Mouse (Mus musculus) lung, postnatal 0 days (tissue): ENCODE data around the gene Sept3. TPM values are rescaled to one million over a fixed set of nuclear protein-coding genes. Genes with fewer than 3 reads are reported as not detected.

Source experiments
- ATAC-seq: fragments of 200-750 bp; cut with Nextera tagmentation; 2 replicates; pipeline ENCODE4 v1.8.0; 2017; ENCODE audit warnings: moderate library complexity
- DNase-seq: peaks from one replicate; pipeline ENCODE4 v3.0.0-alpha.2; 2016; ENCODE audit warnings: low spot score
- H3K27ac ChIP-seq: fragments of 300-500 bp; sonication (generic); 2 replicates; pipeline ENCODE4 v1.5.1; 2014; ENCODE audit warnings: antibody characterized with exemption, mild to moderate bottlenecking, low read length, mixed read lengths
- H3K27me3 ChIP-seq: fragments of 300-500 bp; sonication (generic); replicated peaks from 2 replicates; pipeline ENCODE4 v1.6.1; 2014; ENCODE audit warnings: low read length, mixed read lengths; ENCODE audit not compliant: insufficient read depth
- H3K36me3 ChIP-seq: fragments of 300-500 bp; sonication (generic); 2 replicates; pipeline ENCODE4 v1.6.1; 2014; ENCODE audit warnings: low read length, mixed read lengths; ENCODE audit not compliant: insufficient read depth
- H3K4me1 ChIP-seq: fragments of 300-500 bp; sonication (generic); 2 replicates; pipeline ENCODE4 v1.6.1; 2014; ENCODE audit warnings: antibody characterized with exemption, low read depth, low read length, mixed read lengths; ENCODE audit not compliant: insufficient read depth
- H3K4me2 ChIP-seq: fragments of 300-500 bp; sonication (generic); replicated peaks from 2 replicates; pipeline ENCODE4 v1.6.1; 2014; ENCODE audit warnings: low read depth, mild to moderate bottlenecking, low read length, moderate library complexity, mixed read lengths
- H3K4me3 ChIP-seq: fragments of 300-500 bp; sonication (generic); 2 replicates; pipeline ENCODE4 v1.5.1; 2014; ENCODE audit warnings: low read depth, low read length
- H3K9ac ChIP-seq: fragments of 300-500 bp; sonication (generic); replicated peaks from 2 replicates; pipeline ENCODE4 v1.6.1; 2014; ENCODE audit warnings: low read depth, mild to moderate bottlenecking
- H3K9me3 ChIP-seq: fragments of 300-500 bp; sonication (generic); 2 replicates; pipeline ENCODE4 v1.6.1; 2016; ENCODE audit warnings: low read length, mixed read lengths
- CTCF ChIP-seq: IDR thresholded peaks from 2 replicates; pipeline ENCODE4 v1.5.1; 2016; ENCODE audit warnings: antibody characterized with exemption, mild to moderate bottlenecking
- EP300 ChIP-seq: IDR thresholded peaks from 2 replicates; pipeline ENCODE4 v1.6.1; 2016; ENCODE audit warnings: antibody characterized with exemption, mild to moderate bottlenecking, control low read depth
- WGBS: fragments of 180-500 bp; shearing (Covaris S2); extraction: QIAGEN DNeasy Blood & Tissue Kit; methylation state at CpG from one replicate; pipeline ENCODE4 v1.1.7; 2014; 5-methylcytosine and 5-hydroxymethylcytosine counted together
- polyA plus RNA-seq: library from polyadenylated mRNA; unstranded; fragments of >200 nt; fragmentation: Nextera tagmentation; extraction: Ambion mirVana; gene quantifications from 2 replicates; pipeline ENCODE4 v1.2.1, GENCODE M21; 2015

The Sept3 gene
- 0.11 and 0.26 TPM in 2 replicates for polyA plus RNA-seq

- H3K9me3 ChIP-seq = no peaks in the 10 kb centered on the region
- no peak for TF ChIP-seq EP300
- no peak for TF ChIP-seq CTCF
- H3K36me3 ChIP-seq = no peaks in the 10 kb centered on the region
- peaks cover 30% of the 10 kb centered on the region for H3K27me3 ChIP-seq
- ATAC-seq (no peak), DNase-seq (no peak)
- WGBS = 22% methylated on average over 6 of the region's 6 CpGs
- H3K9ac ChIP-seq = no peak within 1 kb of the TSS
- peak within 1 kb of the TSS; percentile 44 for H3K4me3 ChIP-seq
- peak within 1 kb of the TSS; percentile 81 for H3K4me2 ChIP-seq
- H3K4me1 ChIP-seq = 0 out of 2 replicates have a peak, but pooled peaks cover 4% of the 10 kb centered on the region
- H3K27ac ChIP-seq = no peak within 1 kb of the TSS
Measured at GRCm38 (mm10) chr15:82274593-82274926, at the start of gene Sept3. TSS of gene Sept3 (plus strand) at chr15:82274893.

- 0 out of 2 replicates have a peak, but pooled peaks cover 10% of the 10 kb centered on the region for H3K27me3 ChIP-seq
- no peak for ATAC-seq
- H3K4me1 ChIP-seq = no peaks in the 10 kb centered on the region
- H3K4me3 ChIP-seq = no peak overlapping the region
- H3K36me3 ChIP-seq = no peaks in the 10 kb centered on the region
- H3K9me3 ChIP-seq = no peaks in the 10 kb centered on the region
- no peak overlapping the region for H3K4me2 ChIP-seq
- 85% methylated on average over 5 of the region's 5 CpGs for WGBS
- TF ChIP-seq EP300 = no peak
- TF ChIP-seq CTCF = no peak
- H3K9ac ChIP-seq = no peak overlapping the region
- H3K27ac ChIP-seq = no peak overlapping the region
- DNase-seq = no peak
Measured at GRCm38 (mm10) chr15:82225769-82226168, 48.9 kb upstream of the Sept3 start.

GRCm38 (mm10) chr15:82229542-82230045, 45.1 kb upstream of the Sept3 start:
- Histone ChIP-seq H3K4me1 (no peaks in the 10 kb centered on the region), H3K4me3 (no peak overlapping the region), H3K36me3 (no peaks in the 10 kb centered on the region), H3K27ac (no peak overlapping the region), H3K9ac (no peak overlapping the region), H3K27me3 (0 out of 2 replicates have a peak, but pooled peaks cover 4% of the 10 kb centered on the region), H3K4me2 (no peak overlapping the region), H3K9me3 (no peaks in the 10 kb centered on the region)
- DNase-seq (no peak), ATAC-seq (no peak)
- TF ChIP-seq EP300 (no peak), CTCF (no peak)
- 38% methylated on average over 11 of the region's 11 CpGs for WGBS

GRCm38 (mm10) chr15:82230098-82230611, 44.5 kb upstream of the Sept3 start:
- no peaks in the 10 kb centered on the region for H3K36me3 ChIP-seq
- H3K27ac ChIP-seq = no peak overlapping the region
- WGBS = 70% methylated on average over 6 of the region's 6 CpGs
- no peak overlapping the region for H3K4me3 ChIP-seq
- H3K27me3 ChIP-seq = no peaks in the 10 kb centered on the region
- TF ChIP-seq EP300 (no peak), CTCF (no peak)
- no peak overlapping the region for H3K9ac ChIP-seq
- no peak for ATAC-seq
- DNase-seq = no peak
- H3K4me1 ChIP-seq = no peaks in the 10 kb centered on the region
- no peak overlapping the region for H3K4me2 ChIP-seq
- H3K9me3 ChIP-seq = no peaks in the 10 kb centered on the region

- no peak for ATAC-seq
- Histone ChIP-seq H3K4me3 (no peak overlapping the region), H3K9me3 (no peaks in the 10 kb centered on the region), H3K27ac (no peak overlapping the region), H3K27me3 (no peaks in the 10 kb centered on the region), H3K4me1 (no peaks in the 10 kb centered on the region), H3K36me3 (no peaks in the 10 kb centered on the region), H3K9ac (no peak overlapping the region), H3K4me2 (no peak overlapping the region)
- DNase-seq = no peak
- WGBS = 60% methylated on average over 4 of the region's 4 CpGs
- no peak for TF ChIP-seq EP300
Measured at GRCm38 (mm10) chr15:82231100-82231499, 43.6 kb upstream of the Sept3 start.

- WGBS = 60% methylated on average over 11 of the region's 11 CpGs
- H3K27ac ChIP-seq = no peak overlapping the region
- H3K4me2 ChIP-seq = no peak overlapping the region
- ATAC-seq (no peak), DNase-seq (no peak)
- H3K4me1 ChIP-seq = no peaks in the 10 kb centered on the region
- H3K9ac ChIP-seq = no peak overlapping the region
- H3K9me3 ChIP-seq = no peaks in the 10 kb centered on the region
- H3K27me3 ChIP-seq = no peaks in the 10 kb centered on the region
- no peak overlapping the region for H3K4me3 ChIP-seq
- H3K36me3 ChIP-seq = no peaks in the 10 kb centered on the region
- no peak for TF ChIP-seq CTCF
- TF ChIP-seq EP300 = no peak
Measured at GRCm38 (mm10) chr15:82231591-82232378, 42.9 kb upstream of the Sept3 start.
